Mouse (Mus musculus) liver, adult 2 months (tissue): ENCODE data around the gene Anks1b.

ENCODE experiments used
- CTCF ChIP-seq: fragments of 200-500 bp; IDR thresholded peaks from 2 replicates; pipeline ENCODE4 v1.5.1; 2011; ENCODE audit warnings: low read depth, low read length, control low read depth
- POLR2A ChIP-seq: fragments of 200-500 bp; IDR thresholded peaks from 2 replicates; pipeline ENCODE4 v1.6.1; 2011; ENCODE audit warnings: low read length, control low read depth; ENCODE audit not compliant: insufficient read depth; ENCODE audit errors: extremely low read depth

- TF ChIP-seq CTCF = no peak
- TF ChIP-seq POLR2A = no peak
Observed at GRCm38 (mm10) chr10:90431527-90431926, 558.2 kb downstream of the Anks1b start.
